Mouse (Mus musculus): ENCODE results near the gene S100b.

GRCm38 (mm10) chr10:76214161-76214560, 39.5 kb upstream of the S100b start:
- TF ChIP-seq CTCF (IDR thresholded peaks at IDR 0.05; ENCODE audit: low read depth, low read length) (no peak), GATA1 (IDR thresholded peaks at IDR 0.05; ENCODE audit: borderline replicate concordance, low read length) (no peak), TAL1 (conservative IDR thresholded peaks at IDR 0.05; ENCODE audit: low read depth, low read length) (no peak), POLR2AphosphoS5 (IDR thresholded peaks at IDR 0.05; ENCODE audit: insufficient replicate concordance, low read depth, low read length) (no peak)
